Mouse (Mus musculus) embryonic facial prominence, embryonic 15.5 days (tissue): ENCODE measurements around the gene Rasal2. TPM values are rescaled to one million over a fixed set of nuclear protein-coding genes. Genes with fewer than 3 reads are reported as not detected.

Experiments used
- ATAC-seq: fragments of 200-750 bp; cut with Nextera tagmentation; 2 replicates; pipeline ENCODE4 v1.8.0; 2017; ENCODE audit warnings: low read depth, moderate TSS enrichment; ENCODE audit not compliant: insufficient number of reproducible peaks, low FRiP score, low TSS enrichment
- H3K27ac ChIP-seq: fragments of 300-500 bp; sonication (generic); replicated peaks from 2 replicates; pipeline ENCODE4 v1.5.1; 2015; ENCODE audit warnings: mild to moderate bottlenecking, inconsistent platforms
- H3K27me3 ChIP-seq: fragments of 300-500 bp; sonication (generic); 2 replicates; pipeline ENCODE4 v1.6.1; 2015; ENCODE audit warnings: inconsistent platforms
- H3K36me3 ChIP-seq: fragments of 300-500 bp; sonication (generic); 2 replicates; pipeline ENCODE4 v1.6.1; 2015; ENCODE audit warnings: mild to moderate bottlenecking, inconsistent platforms
- H3K4me1 ChIP-seq: fragments of 300-500 bp; sonication (generic); 2 replicates; pipeline ENCODE4 v1.6.1; 2015; ENCODE audit warnings: inconsistent platforms
- H3K4me2 ChIP-seq: fragments of 300-500 bp; sonication (generic); replicated peaks from 2 replicates; pipeline ENCODE4 v1.6.1; 2015; ENCODE audit warnings: mild to moderate bottlenecking, inconsistent platforms
- H3K4me3 ChIP-seq: fragments of 300-500 bp; sonication (generic); replicated peaks from 2 replicates; pipeline ENCODE4 v1.5.1; 2015; ENCODE audit warnings: mild to moderate bottlenecking, inconsistent platforms
- H3K9ac ChIP-seq: fragments of 300-500 bp; sonication (generic); 2 replicates; pipeline ENCODE4 v1.6.1; 2015; ENCODE audit warnings: inconsistent platforms
- H3K9me3 ChIP-seq: fragments of 300-500 bp; sonication (generic); replicated peaks from 2 replicates; pipeline ENCODE4 v1.6.1; 2016; ENCODE audit warnings: inconsistent platforms
- WGBS: fragments of 180-500 bp; shearing (Covaris S2); methylation state at CpG from one replicate; pipeline ENCODE4 v1.1.7; 2015; 5-methylcytosine and 5-hydroxymethylcytosine counted together
- polyA plus RNA-seq: library from polyadenylated mRNA; unstranded; fragments of >200 nt; fragmentation: Nextera tagmentation; extraction: Ambion mirVana; gene quantifications from 2 replicates; pipeline ENCODE4 v1.2.1, GENCODE M21; 2015

The Rasal2 gene
- polyA plus RNA-seq, 1 experiment from 2014 or later: 16.8 TPM

DNA sequence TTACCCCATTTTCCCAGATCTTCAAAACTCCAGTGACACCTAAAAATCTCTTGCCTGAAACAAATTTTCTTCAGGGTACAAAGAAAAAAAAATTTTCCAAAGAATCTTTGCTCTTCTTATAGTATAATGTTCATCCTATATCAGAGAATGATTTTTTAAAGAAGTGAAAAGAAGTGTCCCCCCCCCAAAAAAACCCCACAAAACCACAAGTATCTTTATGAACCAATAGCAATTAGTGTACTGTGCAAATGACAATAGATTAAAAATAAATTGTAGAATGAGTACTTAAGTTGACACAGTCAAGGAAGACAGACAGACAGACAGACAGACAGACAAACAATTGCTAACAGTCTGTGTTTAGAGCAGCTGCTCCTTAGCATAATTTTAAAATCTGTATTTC is 84.3 kb downstream of the Rasal2 start:
- no peak overlapping the region for H3K27ac ChIP-seq
- H3K27me3 ChIP-seq: no peaks in the 10 kb centered on the region
- no peaks in the 10 kb centered on the region for H3K36me3 ChIP-seq
- no peak overlapping the region for H3K4me2 ChIP-seq
- H3K4me3 ChIP-seq: no peak overlapping the region
- ATAC-seq: no peak
- H3K4me1 ChIP-seq: peaks cover 5% of the 10 kb centered on the region; the same call in 1 of the 2 replicates
- H3K9ac ChIP-seq: no peak overlapping the region
- no peaks in the 10 kb centered on the region for H3K9me3 ChIP-seq

DNA sequence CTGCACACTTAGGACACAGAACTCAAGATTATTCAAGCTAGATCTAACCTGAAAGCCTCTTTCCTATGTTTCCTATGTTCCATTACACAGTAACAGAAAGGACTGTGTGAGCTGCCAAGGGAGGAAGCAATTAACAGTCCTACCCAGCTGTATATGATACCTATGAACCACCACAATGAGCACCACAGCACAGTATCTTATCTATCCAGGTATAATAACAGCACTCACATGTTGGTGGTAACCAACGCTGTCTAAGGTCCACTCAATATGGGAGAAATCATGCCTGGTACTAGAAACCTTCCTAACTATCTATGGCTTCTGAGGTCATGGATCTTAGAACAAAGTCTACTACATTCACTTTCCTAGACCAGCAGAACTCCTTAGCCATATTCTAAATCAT is 89.3 kb downstream of the Rasal2 start:
- WGBS: 93% methylated on average over 1 of the region's 1 CpGs
- no peak overlapping the region for H3K9ac ChIP-seq
- H3K4me3 ChIP-seq: no peak overlapping the region
- H3K9me3 ChIP-seq: no peaks in the 10 kb centered on the region
- no peak overlapping the region for H3K4me2 ChIP-seq
- no peak overlapping the region for H3K27ac ChIP-seq
- no peaks in the 10 kb centered on the region for H3K36me3 ChIP-seq
- peaks cover 5% of the 10 kb centered on the region; the same call in 1 of the 2 replicates for H3K4me1 ChIP-seq
- no peaks in the 10 kb centered on the region for H3K27me3 ChIP-seq
- ATAC-seq: no peak

DNA sequence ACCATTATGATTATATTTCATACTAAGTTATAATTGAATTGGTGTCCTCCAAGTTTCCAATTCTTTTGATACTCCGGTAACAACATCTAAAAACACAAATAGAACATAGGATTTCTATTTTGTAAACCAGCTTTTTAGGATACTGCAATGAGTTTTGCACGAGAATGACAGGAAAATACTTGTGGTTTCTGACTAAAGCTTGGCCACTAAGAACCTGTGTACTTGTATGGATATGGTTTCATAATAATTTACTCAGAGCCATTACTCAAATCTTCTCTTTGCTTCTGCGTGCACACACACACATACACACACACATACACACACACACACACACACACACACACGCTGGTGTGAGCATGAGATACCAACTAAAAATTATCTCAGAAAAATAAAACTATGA is 93.5 kb downstream of the Rasal2 start:
- H3K27ac ChIP-seq: no peak overlapping the region
- no peaks in the 10 kb centered on the region for H3K4me1 ChIP-seq
- H3K27me3 ChIP-seq: no peaks in the 10 kb centered on the region
- no peak overlapping the region for H3K4me3 ChIP-seq
- 63% methylated on average over 4 of the region's 4 CpGs for WGBS
- no peak overlapping the region for H3K4me2 ChIP-seq
- no peaks in the 10 kb centered on the region for H3K9me3 ChIP-seq
- ATAC-seq: no peak
- no peak overlapping the region for H3K9ac ChIP-seq
- H3K36me3 ChIP-seq: no peaks in the 10 kb centered on the region

DNA sequence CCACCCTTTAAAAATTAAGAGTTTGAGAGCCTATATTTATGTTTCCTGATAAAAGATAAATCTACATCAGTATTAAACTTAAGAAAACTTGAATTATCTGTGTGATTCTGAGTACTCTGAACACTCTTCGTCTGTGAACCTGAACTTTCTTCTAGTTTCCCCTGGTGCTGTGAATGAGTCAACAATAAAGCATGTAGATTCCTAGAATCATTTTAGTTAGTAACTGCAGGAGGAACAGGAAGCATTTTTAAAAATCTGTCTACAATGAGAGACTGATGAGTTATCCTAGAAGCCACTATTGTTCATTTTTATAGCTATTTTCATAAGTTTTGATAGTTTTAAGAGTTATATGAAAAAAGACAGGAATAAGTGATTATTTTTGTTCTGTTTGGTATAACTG is 111.1 kb downstream of the Rasal2 start:
- Histone ChIP-seq H3K9me3 (no peaks in the 10 kb centered on the region), H3K36me3 (0 out of 2 replicates have a peak, but pooled peaks cover 4% of the 10 kb centered on the region), H3K27me3 (no peaks in the 10 kb centered on the region), H3K27ac (no peak overlapping the region), H3K4me3 (no peak overlapping the region), H3K4me1 (no peaks in the 10 kb centered on the region), H3K4me2 (no peak overlapping the region), H3K9ac (no peak overlapping the region)
- 69% methylated on average over 1 of the region's 1 CpGs for WGBS
- no peak for ATAC-seq

DNA sequence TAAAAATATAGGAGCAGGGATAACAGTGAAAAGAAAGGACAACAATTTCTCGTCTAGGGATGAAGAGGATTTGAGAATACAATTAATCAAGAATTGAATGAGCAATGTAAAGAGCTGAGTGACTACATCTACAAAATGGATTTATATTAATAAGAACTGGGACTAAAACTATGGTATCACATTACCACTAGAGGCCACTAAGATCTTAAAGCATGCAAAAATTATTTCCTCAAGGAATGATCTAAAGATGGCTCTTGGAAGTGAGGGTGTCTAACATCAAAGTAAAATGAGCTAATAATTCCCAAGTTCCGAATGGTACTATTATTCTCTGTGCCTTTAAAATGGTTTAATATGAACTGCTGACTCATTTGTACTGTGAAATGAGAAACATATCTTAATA is 112.8 kb downstream of the Rasal2 start:
- H3K36me3 ChIP-seq: 0 out of 2 replicates have a peak, but pooled peaks cover 4% of the 10 kb centered on the region
- H3K4me3 ChIP-seq: no peak overlapping the region
- H3K4me2 ChIP-seq: no peak overlapping the region
- H3K4me1 ChIP-seq: no peaks in the 10 kb centered on the region
- no peaks in the 10 kb centered on the region for H3K9me3 ChIP-seq
- no peak for ATAC-seq
- H3K9ac ChIP-seq: no peak overlapping the region
- WGBS: 70% methylated on average over 2 of the region's 2 CpGs
- H3K27ac ChIP-seq: no peak overlapping the region
- H3K27me3 ChIP-seq: no peaks in the 10 kb centered on the region

DNA sequence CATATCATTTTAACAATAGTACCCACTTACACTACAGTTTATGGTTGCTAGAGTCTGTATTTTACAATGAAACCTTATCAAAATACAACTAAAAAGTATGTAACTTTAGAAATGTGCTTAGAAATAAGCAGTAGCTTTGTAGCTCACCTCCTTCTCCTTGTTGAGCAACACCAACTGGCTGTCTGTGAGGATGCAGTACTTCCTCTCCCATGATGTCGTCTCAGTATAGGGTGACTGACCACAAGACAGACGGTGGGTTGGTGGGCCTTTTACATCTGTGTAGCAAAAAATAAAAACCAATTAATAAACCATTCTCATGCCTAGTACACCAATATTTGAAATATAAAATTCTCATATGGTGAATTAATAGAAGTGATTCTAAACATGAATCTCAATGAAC is 113.4 kb downstream of the Rasal2 start:
- no peaks in the 10 kb centered on the region for H3K27me3 ChIP-seq
- H3K36me3 ChIP-seq: 0 out of 2 replicates have a peak, but pooled peaks cover 4% of the 10 kb centered on the region
- ATAC-seq: no peak
- H3K9me3 ChIP-seq: no peaks in the 10 kb centered on the region
- no peak overlapping the region for H3K9ac ChIP-seq
- H3K27ac ChIP-seq: no peak overlapping the region
- no peak overlapping the region for H3K4me3 ChIP-seq
- no peaks in the 10 kb centered on the region for H3K4me1 ChIP-seq
- H3K4me2 ChIP-seq: no peak overlapping the region
- 64% methylated on average over 2 of the region's 2 CpGs for WGBS

DNA sequence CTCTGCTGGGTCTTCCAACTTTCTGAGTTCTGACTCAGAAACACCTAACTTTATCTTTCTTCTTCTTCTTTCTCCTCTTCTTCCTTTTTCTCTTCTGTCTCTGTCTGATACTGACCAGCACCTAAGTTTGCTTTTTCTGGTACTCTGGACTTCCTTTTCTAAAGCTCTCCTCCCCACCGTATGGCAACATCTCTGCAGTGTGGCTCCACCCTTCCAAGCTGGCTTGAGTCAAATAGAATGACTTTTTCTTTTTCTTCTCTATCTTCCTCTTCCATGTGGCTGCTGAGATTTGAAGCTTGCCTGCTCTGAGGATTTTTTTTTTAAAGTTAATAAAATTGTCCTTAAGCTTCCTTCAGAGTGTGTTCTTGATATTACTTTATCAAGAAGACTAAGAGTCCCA is 115.3 kb downstream of the Rasal2 start:
- H3K4me1 ChIP-seq: no peaks in the 10 kb centered on the region
- no peaks in the 10 kb centered on the region for H3K9me3 ChIP-seq
- no peak overlapping the region for H3K4me3 ChIP-seq
- WGBS: 93% methylated on average over 1 of the region's 1 CpGs
- no peaks in the 10 kb centered on the region for H3K27me3 ChIP-seq
- H3K27ac ChIP-seq: no peak overlapping the region
- no peak overlapping the region for H3K4me2 ChIP-seq
- H3K36me3 ChIP-seq: 0 out of 2 replicates have a peak, but pooled peaks cover 4% of the 10 kb centered on the region
- ATAC-seq: no peak
- H3K9ac ChIP-seq: no peak overlapping the region

DNA sequence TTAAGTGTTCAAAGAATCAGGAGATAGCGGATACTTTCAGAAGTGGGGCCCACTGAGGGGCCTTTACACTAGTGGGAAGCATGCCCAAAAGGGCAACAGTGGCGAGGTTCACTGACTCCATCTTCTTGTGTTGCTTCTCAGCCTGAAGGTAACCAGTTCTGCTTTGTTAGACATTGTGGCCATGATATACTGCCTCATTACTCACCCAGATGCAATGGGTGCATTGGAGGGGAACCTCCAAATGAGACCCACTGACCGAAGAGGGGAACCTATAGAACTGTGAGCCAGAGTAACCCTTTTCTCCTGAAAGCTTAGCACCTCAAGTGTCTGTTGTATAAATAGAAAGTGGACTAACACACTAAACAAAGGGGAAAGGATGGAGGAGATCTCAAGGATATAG is 116.5 kb downstream of the Rasal2 start:
- no peaks in the 10 kb centered on the region for H3K9me3 ChIP-seq
- 85% methylated on average over 3 of the region's 3 CpGs for WGBS

DNA sequence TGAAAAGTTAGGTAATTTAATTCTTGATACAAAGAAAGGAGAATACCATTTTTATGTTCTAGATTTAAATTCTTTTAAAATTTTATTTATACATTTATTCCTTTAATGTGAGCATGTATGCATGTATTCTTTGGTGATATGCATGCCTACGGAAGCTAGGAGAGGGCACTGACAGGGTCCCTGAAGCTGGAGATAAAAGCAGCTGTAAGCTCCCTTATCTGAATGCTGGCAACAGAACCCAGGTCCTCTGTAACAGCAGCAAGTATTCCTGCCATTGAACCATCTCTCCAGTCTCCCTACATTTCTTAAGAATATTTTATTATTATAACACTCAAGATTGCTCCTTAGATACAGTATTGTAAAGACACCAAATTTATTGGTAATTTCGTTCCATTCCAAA is 122.2 kb downstream of the Rasal2 start:
- Histone ChIP-seq H3K9ac (no peak overlapping the region), H3K27me3 (no peaks in the 10 kb centered on the region), H3K4me2 (no peak overlapping the region), H3K4me3 (no peak overlapping the region), H3K4me1 (no peaks in the 10 kb centered on the region), H3K9me3 (no peaks in the 10 kb centered on the region), H3K27ac (no peak overlapping the region), H3K36me3 (no peaks in the 10 kb centered on the region)
- 85% methylated on average over 2 of the region's 2 CpGs for WGBS
- no peak for ATAC-seq

More for the DNA sequence above, 116.5 kb downstream of the Rasal2 start:
- Histone ChIP-seq H3K4me3 (no peak overlapping the region), H3K4me1 (no peaks in the 10 kb centered on the region), H3K4me2 (no peak overlapping the region), H3K27ac (no peak overlapping the region), H3K9ac (no peak overlapping the region), H3K36me3 (0 out of 2 replicates have a peak, but pooled peaks cover 4% of the 10 kb centered on the region), H3K27me3 (no peaks in the 10 kb centered on the region)
- no peak for ATAC-seq

DNA sequence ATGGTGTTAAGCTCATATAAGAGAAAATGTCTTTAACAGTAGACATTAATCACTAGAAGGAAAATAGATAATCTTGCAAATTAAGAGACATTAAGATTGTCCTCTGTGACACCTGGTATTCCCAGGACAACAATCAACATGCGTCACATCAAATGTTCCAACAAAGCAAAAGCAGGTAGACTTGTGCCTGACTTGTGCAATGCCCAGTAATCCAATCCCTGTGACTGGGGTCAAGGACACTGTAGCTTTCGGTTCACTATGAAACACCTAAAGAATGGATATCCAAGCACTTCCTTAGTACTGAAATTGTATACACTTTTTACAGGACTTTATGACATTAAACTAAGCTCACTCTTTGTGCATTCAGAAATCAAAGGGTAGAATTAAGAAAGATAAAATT is 123.1 kb downstream of the Rasal2 start:
- 70% methylated on average over 2 of the region's 2 CpGs for WGBS
- no peaks in the 10 kb centered on the region for H3K27me3 ChIP-seq

DNA sequence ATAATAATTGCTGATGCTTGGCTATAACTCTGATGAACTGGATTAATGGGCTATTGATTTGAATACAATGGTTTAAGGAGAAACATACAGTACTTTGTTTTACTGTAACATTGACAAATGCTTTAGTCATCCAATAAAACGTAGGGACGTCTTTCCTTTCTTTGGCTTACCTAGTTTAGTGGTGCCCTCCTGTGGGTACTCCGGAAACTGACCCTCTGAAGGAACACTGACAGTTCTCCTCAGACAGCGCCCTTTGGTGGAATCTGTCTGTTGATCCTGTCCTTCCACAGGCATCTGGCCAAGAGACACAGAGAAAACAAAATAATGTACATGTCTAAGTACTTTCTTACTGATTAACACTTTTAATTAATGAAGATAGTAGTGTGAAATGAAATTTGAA is 125.8 kb downstream of the Rasal2 start:
- Histone ChIP-seq H3K27ac (no peak overlapping the region), H3K4me2 (no peak overlapping the region), H3K9me3 (no peaks in the 10 kb centered on the region), H3K9ac (no peak overlapping the region), H3K27me3 (no peaks in the 10 kb centered on the region), H3K4me1 (no peaks in the 10 kb centered on the region), H3K4me3 (no peak overlapping the region), H3K36me3 (no peaks in the 10 kb centered on the region)
- 16% methylated on average over 4 of the region's 4 CpGs for WGBS
- ATAC-seq: no peak

More for the DNA sequence above, 123.1 kb downstream of the Rasal2 start:
- Histone ChIP-seq H3K9ac (no peak overlapping the region), H3K4me1 (no peaks in the 10 kb centered on the region), H3K4me2 (no peak overlapping the region), H3K36me3 (no peaks in the 10 kb centered on the region), H3K9me3 (no peaks in the 10 kb centered on the region), H3K27ac (no peak overlapping the region), H3K4me3 (no peak overlapping the region)
- ATAC-seq: no peak

DNA sequence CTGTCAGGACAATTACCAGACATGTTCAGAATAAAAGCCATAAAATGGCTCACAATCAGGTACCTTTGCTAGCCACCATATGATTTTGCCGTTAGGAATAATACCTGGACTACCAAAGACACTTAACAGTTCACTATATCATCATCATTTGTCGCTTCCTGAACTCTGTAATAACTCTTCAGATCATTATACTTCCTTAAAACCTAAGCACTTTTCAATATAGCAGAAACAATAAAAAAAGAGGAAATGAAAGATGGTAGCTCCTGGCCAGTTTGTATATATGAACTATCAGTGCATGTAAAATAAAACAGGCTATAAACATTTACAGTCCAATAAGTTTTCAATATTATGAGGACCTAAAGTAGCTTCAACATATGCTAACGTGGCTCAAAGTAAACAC is 127.0 kb downstream of the Rasal2 start:
- Histone ChIP-seq H3K4me1 (no peaks in the 10 kb centered on the region), H3K4me2 (no peak overlapping the region), H3K27ac (no peak overlapping the region), H3K9me3 (no peaks in the 10 kb centered on the region), H3K4me3 (no peak overlapping the region), H3K27me3 (no peaks in the 10 kb centered on the region), H3K36me3 (no peaks in the 10 kb centered on the region), H3K9ac (no peak overlapping the region)
- no peak for ATAC-seq
- 86% methylated on average over 3 of the region's 3 CpGs for WGBS
